Comparison of ENCODE assay signal across 8 mouse cellular contexts in the genomic region with DNA sequence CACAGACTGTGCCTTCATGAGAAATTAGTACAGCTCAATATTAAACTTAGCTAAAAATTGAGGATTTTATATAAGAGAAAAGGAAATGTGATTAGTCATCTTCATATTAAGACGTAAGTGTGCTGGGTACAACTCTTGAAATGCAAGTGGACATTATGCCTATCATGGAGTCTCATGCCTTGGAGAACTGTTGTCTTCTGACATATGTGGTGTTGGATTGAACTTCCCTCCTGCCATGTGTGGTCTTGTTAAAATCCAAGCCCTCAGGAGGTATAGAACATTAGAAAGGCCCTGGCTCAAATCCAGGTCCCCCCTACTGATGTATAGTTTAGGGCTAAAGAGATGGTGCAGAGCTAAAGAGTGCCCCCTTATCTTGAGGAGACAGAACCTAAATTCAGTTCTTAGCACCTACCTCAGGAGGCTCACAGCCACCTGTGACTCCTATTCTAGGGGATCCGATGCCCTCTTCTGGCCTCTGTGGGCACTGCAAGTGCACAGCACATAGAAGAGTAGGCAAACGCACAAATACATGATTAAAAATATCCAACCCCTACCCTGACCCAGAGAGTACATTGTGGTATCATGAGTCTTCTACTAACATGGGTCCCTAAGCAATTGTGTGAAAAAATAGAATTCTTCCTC. TPM values are rescaled to one million over a fixed set of nuclear protein-coding genes. Genes with fewer than 3 reads are reported as not detected.
DNase-seq lines count a peak whose midpoint lies in the region; ATAC-seq and TF ChIP-seq lines count a peak whose summit lies in the region.

No protein-coding gene starts in this region.

- DNase-seq in forebrain, postnatal 0 days, result no peak
- DNase-seq in retina, postnatal 1 day, result peak; percentile 15
- DNase-seq in retina, embryonic 14.5 days (ENCODE audit: low spot score), result no peak
- DNase-seq in lung, postnatal 36 days, result peak; percentile 79
- peak; percentile 88 for DNase-seq in thymus, postnatal 4 days
- no peak for DNase-seq in cerebellum, adult 9-11 months

- H3K27me3 ChIP-seq in forebrain, postnatal 0 days (ENCODE audit: insufficient read depth, low read length), result no peaks in the 10 kb centered on the region
- H3K27me3 ChIP-seq in forebrain, embryonic 12.5 days, result no peaks in the 10 kb centered on the region; the same call in 1 of the 2 replicates
- H3K27me3 ChIP-seq in erythroblast, embryonic 14.5 days (ENCODE audit: control insufficient read depth), result no peaks in the 10 kb centered on the region

- no peak overlapping the region for H3K27ac ChIP-seq in forebrain, postnatal 0 days (ENCODE audit: low read depth, low read length)
- H3K27ac ChIP-seq in forebrain, embryonic 12.5 days, result no peak overlapping the region

- H3K9ac ChIP-seq in forebrain, postnatal 0 days, result no peak overlapping the region
- H3K9ac ChIP-seq in forebrain, embryonic 12.5 days, result no peak overlapping the region

- no peaks in the 10 kb centered on the region for H3K4me1 ChIP-seq in forebrain, postnatal 0 days (ENCODE audit: insufficient read depth)
- no peaks in the 10 kb centered on the region for H3K4me1 ChIP-seq in forebrain, embryonic 12.5 days
- peaks cover 84% of the 10 kb centered on the region for H3K4me1 ChIP-seq in erythroblast, embryonic 14.5 days (ENCODE audit: control insufficient read depth)

- H3K4me3 ChIP-seq in forebrain, postnatal 0 days (ENCODE audit: low read depth, low read length), result no peak overlapping the region
- no peak overlapping the region for H3K4me3 ChIP-seq in forebrain, embryonic 12.5 days (replicated peaks)
- peak overlapping the region; percentile 52 for H3K4me3 ChIP-seq in erythroblast, embryonic 14.5 days (replicated peaks)

- ATAC-seq in forebrain, postnatal 0 days, result no peak; the same call in 1 of the 2 replicates
- ATAC-seq in forebrain, embryonic 12.5 days (ENCODE audit: low FRiP score), result no peak

- 61% methylated on average over 3 of the region's 3 CpGs for WGBS in forebrain, postnatal 0 days
- WGBS in forebrain, embryonic 12.5 days, result 55% methylated on average over 3 of the region's 3 CpGs

- H3K36me3 ChIP-seq in forebrain, postnatal 0 days (ENCODE audit: insufficient read depth), result no peaks in the 10 kb centered on the region
- H3K36me3 ChIP-seq in forebrain, embryonic 12.5 days (replicated peaks), result no peaks in the 10 kb centered on the region
- H3K36me3 ChIP-seq in erythroblast, embryonic 14.5 days (ENCODE audit: control insufficient read depth), result peaks cover 77% of the 10 kb centered on the region

- peak; percentile 55 for TF ChIP-seq CTCF in forebrain, postnatal 0 days (IDR thresholded peaks at IDR 0.05; ENCODE audit: low read depth)

- no peak overlapping the region for H3K4me2 ChIP-seq in forebrain, postnatal 0 days (ENCODE audit: low read depth)
- no peak overlapping the region for H3K4me2 ChIP-seq in forebrain, embryonic 12.5 days

- no peaks in the 10 kb centered on the region; the same call in 1 of the 2 replicates for H3K9me3 ChIP-seq in forebrain, postnatal 0 days (ENCODE audit: low read length)
- H3K9me3 ChIP-seq in forebrain, embryonic 12.5 days, result peaks cover 4% of the 10 kb centered on the region; the same call in 1 of the 2 replicates
- H3K9me3 ChIP-seq in erythroblast, embryonic 14.5 days (ENCODE audit: control insufficient read depth, low read length), result peaks cover 11% of the 10 kb centered on the region

RNA-seq across cellular contexts. Expression of gene 4930523C07Rik, which starts 17.7 kb away (rescaled TPM):
- total RNA-seq in forebrain, postnatal 0 days (2014; rRNA removed), result 1.0 and 3.3 TPM in 2 replicates
- polyA plus RNA-seq in forebrain, postnatal 0 days (2015; fragmentation: Nextera tagmentation; extraction: Ambion mirVana), result 2.5 and 3.8 TPM in 2 replicates
- 1.0 and 1.5 TPM in 2 replicates for polyA plus RNA-seq in forebrain, embryonic 12.5 days (2016; fragmentation: Nextera tagmentation; extraction: Ambion mirVana)
- polyA plus RNA-seq in erythroblast, embryonic 14.5 days (2012), result 3.7 and 4.4 TPM in 2 replicates

Comparison
In these comparisons a context has a peak if more than half of its experiments do, and no peak if none do; other contexts are left out.
1. DNase-seq: peak in retina, postnatal 1 day (single experiment), lung, postnatal 36 days (single experiment) and thymus, postnatal 4 days (single experiment); none in forebrain, postnatal 0 days (single experiment), retina, embryonic 14.5 days (single experiment) and cerebellum, adult 9-11 months (single experiment).